Mouse (Mus musculus): ENCODE data around the gene Cyyr1. TPM values are rescaled to one million over a fixed set of nuclear protein-coding genes. Genes with fewer than 3 reads are reported as not detected.

The Cyyr1 gene
- polyA plus RNA-seq, 2 experiments = 2.9 to 3.8 TPM

GRCm38 (mm10) chr16:85503416-85503815 is 49.8 kb downstream of the Cyyr1 start:
- no peaks in the 10 kb centered on the region for H3K36me3 ChIP-seq (ENCODE audit: control insufficient read depth, insufficient read depth, low read length)
- no peaks in the 10 kb centered on the region for H3K4me1 ChIP-seq (ENCODE audit: control insufficient read depth, insufficient read depth, low read length)
- ATAC-seq (ENCODE audit: low FRiP score, low read depth) (no peak), DNase-seq (ENCODE audit: low spot score) (no peak)
- H3K27ac ChIP-seq (replicated peaks; ENCODE audit: low read depth, low read length) = no peak overlapping the region
- H3K4me3 ChIP-seq (replicated peaks; ENCODE audit: low read length) = no peak overlapping the region
- H3K27me3 ChIP-seq (ENCODE audit: control insufficient read depth, insufficient read depth, low read length) = no peaks in the 10 kb centered on the region
- H3K9me3 ChIP-seq (ENCODE audit: control insufficient read depth, low read length) = no peaks in the 10 kb centered on the region
- 77% methylated on average over 5 of the region's 5 CpGs for WGBS
- H3K9ac ChIP-seq (ENCODE audit: low read depth, low read length, severe bottlenecking) = no peak overlapping the region
- no peak for TF ChIP-seq POLR2A (IDR thresholded peaks at IDR 0.05; ENCODE audit: borderline replicate concordance, extremely low read depth, insufficient read depth, insufficient read length)
- no peak overlapping the region for H3K4me2 ChIP-seq (replicated peaks; ENCODE audit: low read depth, low read length, severe bottlenecking)

- ATAC-seq (ENCODE audit: low FRiP score, low read depth) = no peak
- WGBS = 95% methylated on average over 2 of the region's 2 CpGs
Observed at GRCm38 (mm10) chr16:85495837-85496236, 57.4 kb downstream of the Cyyr1 start.

GRCm38 (mm10) chr16:85488105-85488607 is 65.0 kb downstream of the Cyyr1 start:
- no peak for ATAC-seq (ENCODE audit: low FRiP score, low read depth)
- 75% methylated on average over 5 of the region's 5 CpGs for WGBS

More at GRCm38 (mm10) chr16:85495837-85496236, 57.4 kb downstream of the Cyyr1 start:
- no peak overlapping the region for H3K4me2 ChIP-seq (replicated peaks; ENCODE audit: low read depth, low read length, severe bottlenecking)
- no peaks in the 10 kb centered on the region for H3K4me1 ChIP-seq (ENCODE audit: control insufficient read depth, insufficient read depth, low read length)
- H3K9ac ChIP-seq (ENCODE audit: low read depth, low read length, severe bottlenecking) = no peak overlapping the region
- no peaks in the 10 kb centered on the region for H3K9me3 ChIP-seq (ENCODE audit: control insufficient read depth, low read length)
- H3K27me3 ChIP-seq (ENCODE audit: control insufficient read depth, insufficient read depth, low read length) = no peaks in the 10 kb centered on the region
- TF ChIP-seq POLR2A (IDR thresholded peaks at IDR 0.05; ENCODE audit: borderline replicate concordance, extremely low read depth, insufficient read depth, insufficient read length) = no peak
- H3K36me3 ChIP-seq (ENCODE audit: control insufficient read depth, insufficient read depth, low read length) = no peaks in the 10 kb centered on the region
- no peak for DNase-seq (ENCODE audit: low spot score)
- H3K27ac ChIP-seq (replicated peaks; ENCODE audit: low read depth, low read length) = no peak overlapping the region
- no peak overlapping the region for H3K4me3 ChIP-seq (replicated peaks; ENCODE audit: low read length)

GRCm38 (mm10) chr16:85487266-85487665 is 65.9 kb downstream of the Cyyr1 start:
- Histone ChIP-seq H3K9ac (ENCODE audit: low read depth, low read length, severe bottlenecking) (no peak overlapping the region), H3K4me2 (replicated peaks; ENCODE audit: low read depth, low read length, severe bottlenecking) (no peak overlapping the region), H3K36me3 (ENCODE audit: control insufficient read depth, insufficient read depth, low read length) (no peaks in the 10 kb centered on the region), H3K27me3 (ENCODE audit: control insufficient read depth, insufficient read depth, low read length) (no peaks in the 10 kb centered on the region), H3K27ac (replicated peaks; ENCODE audit: low read depth, low read length) (no peak overlapping the region), H3K9me3 (ENCODE audit: control insufficient read depth, low read length) (no peaks in the 10 kb centered on the region), H3K4me3 (replicated peaks; ENCODE audit: low read length) (no peak overlapping the region), H3K4me1 (ENCODE audit: control insufficient read depth, insufficient read depth, low read length) (no peaks in the 10 kb centered on the region)
- 90% methylated on average over 7 of the region's 7 CpGs for WGBS
- TF ChIP-seq POLR2A (IDR thresholded peaks at IDR 0.05; ENCODE audit: borderline replicate concordance, extremely low read depth, insufficient read depth, insufficient read length) = no peak
- ATAC-seq (ENCODE audit: low FRiP score, low read depth) (no peak), DNase-seq (ENCODE audit: low spot score) (no peak)

More at GRCm38 (mm10) chr16:85488105-85488607, 65.0 kb downstream of the Cyyr1 start:
- no peaks in the 10 kb centered on the region for H3K9me3 ChIP-seq (ENCODE audit: control insufficient read depth, low read length)
- H3K9ac ChIP-seq (ENCODE audit: low read depth, low read length, severe bottlenecking) = no peak overlapping the region
- no peaks in the 10 kb centered on the region for H3K4me1 ChIP-seq (ENCODE audit: control insufficient read depth, insufficient read depth, low read length)
- TF ChIP-seq POLR2A (IDR thresholded peaks at IDR 0.05; ENCODE audit: borderline replicate concordance, extremely low read depth, insufficient read depth, insufficient read length) = no peak
- H3K36me3 ChIP-seq (ENCODE audit: control insufficient read depth, insufficient read depth, low read length) = no peaks in the 10 kb centered on the region
- no peaks in the 10 kb centered on the region for H3K27me3 ChIP-seq (ENCODE audit: control insufficient read depth, insufficient read depth, low read length)
- no peak overlapping the region for H3K4me2 ChIP-seq (replicated peaks; ENCODE audit: low read depth, low read length, severe bottlenecking)
- H3K27ac ChIP-seq (replicated peaks; ENCODE audit: low read depth, low read length) = no peak overlapping the region
- H3K4me3 ChIP-seq (replicated peaks; ENCODE audit: low read length) = no peak overlapping the region
- no peak for DNase-seq (ENCODE audit: low spot score)

- H3K9me3 ChIP-seq (ENCODE audit: control insufficient read depth, low read length) = no peaks in the 10 kb centered on the region
- no peak overlapping the region for H3K9ac ChIP-seq (ENCODE audit: low read depth, low read length, severe bottlenecking)
- no peaks in the 10 kb centered on the region for H3K36me3 ChIP-seq (ENCODE audit: control insufficient read depth, insufficient read depth, low read length)
- DNase-seq (ENCODE audit: low spot score) (no peak), ATAC-seq (ENCODE audit: low FRiP score, low read depth) (no peak)
- TF ChIP-seq POLR2A (IDR thresholded peaks at IDR 0.05; ENCODE audit: borderline replicate concordance, extremely low read depth, insufficient read depth, insufficient read length) = no peak
- no peak overlapping the region for H3K4me3 ChIP-seq (replicated peaks; ENCODE audit: low read length)
- H3K4me2 ChIP-seq (replicated peaks; ENCODE audit: low read depth, low read length, severe bottlenecking) = no peak overlapping the region
- no peak overlapping the region for H3K27ac ChIP-seq (replicated peaks; ENCODE audit: low read depth, low read length)
- H3K27me3 ChIP-seq (ENCODE audit: control insufficient read depth, insufficient read depth, low read length) = no peaks in the 10 kb centered on the region
- WGBS = 76% methylated on average over 4 of the region's 4 CpGs
- H3K4me1 ChIP-seq (ENCODE audit: control insufficient read depth, insufficient read depth, low read length) = no peaks in the 10 kb centered on the region
Observed at GRCm38 (mm10) chr16:85484557-85484956, 68.6 kb downstream of the Cyyr1 start.

Measured in limb, embryonic 14.5 days (tissue).